Mouse (Mus musculus) ES-Bruce4 (cell line): ENCODE results near the gene Rev1.

Experiments
- CTCF ChIP-seq: IDR thresholded peaks from one replicate; pipeline ENCODE4 v1.8.1; 2011; ENCODE audit warnings: low read depth, low read length
- EP300 ChIP-seq: IDR thresholded peaks from 2 replicates; pipeline ENCODE4 v1.6.1; 2011; ENCODE audit warnings: low read depth, low read length; ENCODE audit not compliant: insufficient read depth
- POLR2A ChIP-seq: IDR thresholded peaks from one replicate; pipeline ENCODE4 v1.8.1; 2011; ENCODE audit warnings: low read length; ENCODE audit not compliant: insufficient read depth

GRCm38 (mm10) chr1:38132942-38133341, 3.3 kb upstream of the Rev1 start:
- TF ChIP-seq EP300 (no peak), POLR2A (no peak), CTCF (no peak)
